29 mouse cellular contexts compared by ENCODE assay signal in the genomic region with DNA sequence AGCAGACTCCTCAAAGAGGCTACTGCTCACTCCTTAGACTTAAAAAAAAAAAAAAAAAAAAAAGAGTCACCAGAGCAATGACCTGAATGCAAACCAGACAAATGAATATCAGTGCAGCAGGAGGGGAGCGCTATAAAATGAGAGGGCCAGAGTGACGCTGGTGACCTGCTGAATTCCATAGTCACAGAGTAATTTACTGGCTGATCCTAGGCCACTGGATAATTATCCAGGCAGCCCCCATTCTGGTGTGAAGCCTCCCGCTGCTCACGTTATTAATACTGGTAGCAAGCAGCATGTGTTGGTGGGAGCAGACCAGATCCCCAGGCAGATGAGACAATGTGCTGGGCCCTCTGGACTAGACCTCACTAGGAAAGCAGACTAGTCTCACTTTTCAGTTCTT. TPM values are rescaled to one million over a fixed set of nuclear protein-coding genes. Genes with fewer than 3 reads are reported as not detected.
DNase-seq lines count a peak whose midpoint lies in the region; ATAC-seq lines count a peak whose summit lies in the region.
"Had no signal": no experiment of that assay in that cellular context is flagged by ENCODE, and none has a peak within 500 bp of the region (broad histone marks: within the 10 kb centered on the region; RNA-seq: fewer than 3 reads in every experiment).

No protein-coding gene starts in this region.

- peaks cover 8% of the 10 kb centered on the region; the same call in 1 of the 2 replicates for H3K4me1 ChIP-seq in hindbrain, embryonic 10.5 days (replicated peaks)
- no peaks in the 10 kb centered on the region for H3K4me1 ChIP-seq in hindbrain, embryonic 14.5 days (replicated peaks; ENCODE audit: control insufficient read depth, insufficient read depth, low read length)
- H3K4me1 ChIP-seq in neural tube, embryonic 11.5 days (ENCODE audit: control insufficient read depth, insufficient read depth, low read length) = no peaks in the 10 kb centered on the region
- H3K4me1 ChIP-seq: forebrain, embryonic 15.5 days had no signal

- no peaks in the 10 kb centered on the region for H3K27me3 ChIP-seq in hindbrain, embryonic 10.5 days (ENCODE audit: insufficient read depth, poor library complexity, severe bottlenecking)
- H3K27me3 ChIP-seq in hindbrain, embryonic 14.5 days (ENCODE audit: control insufficient read depth, insufficient read depth, low read length) = no peaks in the 10 kb centered on the region
- no peaks in the 10 kb centered on the region for H3K27me3 ChIP-seq in neural tube, embryonic 11.5 days (ENCODE audit: control insufficient read depth, insufficient read depth, low read length)
- H3K27me3 ChIP-seq: forebrain, embryonic 15.5 days had no signal

- no peak overlapping the region for H3K4me2 ChIP-seq in hindbrain, embryonic 14.5 days (replicated peaks)
- no peak overlapping the region for H3K4me2 ChIP-seq in neural tube, embryonic 11.5 days (ENCODE audit: low read depth)
- H3K4me2 ChIP-seq: forebrain, embryonic 15.5 days had no signal

- H3K4me3 ChIP-seq in hindbrain, embryonic 10.5 days = no peak overlapping the region
- H3K4me3 ChIP-seq in hindbrain, embryonic 14.5 days (replicated peaks; ENCODE audit: low read length) = no peak overlapping the region
- no peak overlapping the region for H3K4me3 ChIP-seq in neural tube, embryonic 11.5 days (ENCODE audit: low read depth, low read length)
- H3K4me3 ChIP-seq: erythroblast, embryonic 14.5 days; forebrain, embryonic 15.5 days; myocyte had no signal

- H3K9ac ChIP-seq in hindbrain, embryonic 14.5 days = no peak overlapping the region
- no peak overlapping the region for H3K9ac ChIP-seq in neural tube, embryonic 11.5 days (ENCODE audit: low read length)
- H3K9ac ChIP-seq: forebrain, embryonic 15.5 days; liver, embryonic 14.5 days had no signal

- peak; percentile 5 for DNase-seq in hindbrain, embryonic 10.5 days (ENCODE audit: low spot score)
- DNase-seq in hindbrain, embryonic 14.5 days (ENCODE audit: low spot score) = no peak
- DNase-seq in neural tube, embryonic 11.5 days (ENCODE audit: low spot score) = peak; percentile 38
- DNase-seq in neural tube, embryonic 10.5 days (ENCODE audit: extremely low spot score, low spot score) = no peak
- DNase-seq in forelimb bud, embryonic 11.5 days (ENCODE audit: low read depth, low spot score) = peak; percentile 19
- peak; percentile 48 for DNase-seq in retina, embryonic 14.5 days (ENCODE audit: low spot score)
- no peak for DNase-seq in urinary bladder, adult 2 months (ENCODE audit: low spot score)
- DNase-seq: adrenal gland, adult 8-10 months; B cell, adult 2 months; cerebellum, adult 8-10 months; cerebellum, postnatal 25 days; gastrocnemius, postnatal 10 days; heart, postnatal 14 days; kidney, adult 8-10 months; kidney, postnatal 4 days; liver; lung, adult 2 months; lung, postnatal 10 days; midbrain, embryonic 14.5 days; thymus, postnatal 4 days had no signal

- H3K27ac ChIP-seq in hindbrain, embryonic 10.5 days = no peak overlapping the region
- H3K27ac ChIP-seq in hindbrain, embryonic 14.5 days = no peak overlapping the region
- H3K27ac ChIP-seq in neural tube, embryonic 11.5 days (ENCODE audit: low read depth, low read length) = 0 out of 2 replicates have a peak overlapping the region, but pooled peaks have one; percentile 3
- H3K27ac ChIP-seq: forebrain, embryonic 15.5 days; hindbrain, postnatal 0 days; kidney, postnatal 0 days; liver, embryonic 14.5 days had no signal

- no peak for ATAC-seq in hindbrain, embryonic 14.5 days (ENCODE audit: low FRiP score)
- ATAC-seq in neural tube, embryonic 11.5 days (ENCODE audit: insufficient read depth, low FRiP score, low TSS enrichment) = peak; percentile 71
- ATAC-seq in monocyte, adult 5-6 weeks (replicated peaks; ENCODE audit: insufficient number of reproducible peaks, low FRiP score, low TSS enrichment, poor library complexity, severe bottlenecking) = no peak
- ATAC-seq: activated CD4-positive, CD25-positive, alpha-beta regulatory T cell, adult 4 months; forebrain, embryonic 15.5 days; hindbrain, postnatal 0 days; intestine, embryonic 16.5 days had no signal

- H3K9me3 ChIP-seq in hindbrain, embryonic 10.5 days = no peaks in the 10 kb centered on the region
- no peaks in the 10 kb centered on the region for H3K9me3 ChIP-seq in hindbrain, embryonic 14.5 days (ENCODE audit: control insufficient read depth, low read length)
- no peaks in the 10 kb centered on the region for H3K9me3 ChIP-seq in neural tube, embryonic 11.5 days (ENCODE audit: control insufficient read depth, low read length)
- H3K9me3 ChIP-seq: forebrain, embryonic 15.5 days had no signal

- WGBS in hindbrain, embryonic 10.5 days = 50% methylated on average over 4 of the region's 4 CpGs
- 25% methylated on average over 4 of the region's 4 CpGs for WGBS in hindbrain, embryonic 14.5 days
- WGBS in neural tube, embryonic 11.5 days = 31% methylated on average over 4 of the region's 4 CpGs

- no peaks in the 10 kb centered on the region for H3K36me3 ChIP-seq in hindbrain, embryonic 10.5 days
- H3K36me3 ChIP-seq in hindbrain, embryonic 14.5 days (replicated peaks; ENCODE audit: control insufficient read depth, insufficient read depth) = no peaks in the 10 kb centered on the region
- no peaks in the 10 kb centered on the region for H3K36me3 ChIP-seq in neural tube, embryonic 11.5 days (ENCODE audit: control insufficient read depth, insufficient read depth, low read length)
- H3K36me3 ChIP-seq: forebrain, embryonic 15.5 days had no signal

RNA-seq across cellular contexts. Expression of gene Fam181b, which starts 53.4 kb away (rescaled TPM):
- 30.1 and 40.4 TPM in 2 replicates for polyA plus RNA-seq in hindbrain, embryonic 10.5 days (2016; fragmentation: Nextera tagmentation; extraction: Ambion mirVana)
- polyA plus RNA-seq in hindbrain, embryonic 14.5 days (2014; fragmentation: Nextera tagmentation; extraction: Ambion mirVana) = 53.0 and 56.4 TPM in 2 replicates
- polyA plus RNA-seq in neural tube, embryonic 11.5 days (2014; fragmentation: Nextera tagmentation; extraction: Ambion mirVana) = 56.0 and 62.8 TPM in 2 replicates
- polyA plus RNA-seq in urinary bladder, adult 2 months (2012; rRNA removed) = 1.6 and 2.6 TPM in 2 replicates
- total RNA-seq in monocyte, adult 5-6 weeks (2017) = not detected in 3 replicates
- polyA plus RNA-seq: activated CD4-positive, CD25-positive, alpha-beta regulatory T cell, adult 4 months; erythroblast, embryonic 14.5 days had no signal

Comparison
In these comparisons a context has a peak if more than half of its experiments do, and no peak if none do; other contexts are left out.
1. DNase-seq: peak in hindbrain, embryonic 10.5 days (single experiment), neural tube, embryonic 11.5 days (single experiment), forelimb bud, embryonic 11.5 days (single experiment) and retina, embryonic 14.5 days (single experiment); none in hindbrain, embryonic 14.5 days (single experiment), neural tube, embryonic 10.5 days (single experiment) and urinary bladder, adult 2 months (single experiment).